Mouse (Mus musculus): ENCODE measurements around the gene Kifc3. TPM values are rescaled to one million over a fixed set of nuclear protein-coding genes. Genes with fewer than 3 reads are reported as not detected.
A peak's percentile ranks its signal among the peaks of the same experiment; 100 is the strongest.

The Kifc3 gene
- polyA plus RNA-seq, 1 experiment from 2014 or later: 20.9 TPM

DNA sequence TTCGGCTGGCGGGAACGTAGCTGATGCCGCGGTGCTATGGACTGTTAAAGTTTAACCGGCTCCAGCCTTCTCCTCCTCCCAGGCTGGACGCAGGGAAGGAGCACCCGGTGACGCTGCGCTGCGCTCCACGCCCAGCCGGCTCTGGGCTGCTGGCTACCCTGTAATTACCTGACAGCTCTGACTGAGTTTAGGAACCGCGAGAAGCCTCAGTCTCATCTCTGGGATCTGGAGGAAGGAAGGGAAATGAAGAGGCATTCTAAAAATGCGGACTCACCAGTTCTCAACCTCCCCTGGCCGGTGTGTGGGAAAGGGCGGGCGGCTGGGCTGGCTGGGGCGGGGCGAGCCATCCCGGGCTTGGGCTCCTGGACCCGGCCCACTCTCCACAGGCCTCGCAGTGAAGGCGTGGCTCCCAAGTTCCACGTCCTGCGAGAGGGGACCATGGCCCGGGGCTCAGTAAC is 64.9 kb downstream of the Kifc3 start:
- H3K9ac ChIP-seq (ENCODE audit: low read depth, low read length): no peak overlapping the region
- no peaks in the 10 kb centered on the region for H3K27me3 ChIP-seq (replicated peaks; ENCODE audit: control insufficient read depth, insufficient read depth, low read length)
- peak; percentile 62 for ATAC-seq
- peak overlapping the region; percentile 68 for H3K4me2 ChIP-seq (replicated peaks; ENCODE audit: low read depth)
- TF ChIP-seq CTCF (IDR thresholded peaks at IDR 0.05; ENCODE audit: low read depth): no peak
- H3K4me3 ChIP-seq (ENCODE audit: low read depth, low read length): peak overlapping the region; percentile 36
- H3K36me3 ChIP-seq (ENCODE audit: control insufficient read depth, insufficient read depth): peaks cover 19% of the 10 kb centered on the region; the same call in 1 of the 2 replicates
- H3K27ac ChIP-seq (ENCODE audit: low read depth, low read length): no peak overlapping the region
- 7% methylated on average over 28 of the region's 28 CpGs for WGBS
- H3K9me3 ChIP-seq (ENCODE audit: control insufficient read depth): no peaks in the 10 kb centered on the region
- peaks cover 21% of the 10 kb centered on the region for H3K4me1 ChIP-seq (replicated peaks; ENCODE audit: control insufficient read depth, insufficient read depth, low read length)

DNA sequence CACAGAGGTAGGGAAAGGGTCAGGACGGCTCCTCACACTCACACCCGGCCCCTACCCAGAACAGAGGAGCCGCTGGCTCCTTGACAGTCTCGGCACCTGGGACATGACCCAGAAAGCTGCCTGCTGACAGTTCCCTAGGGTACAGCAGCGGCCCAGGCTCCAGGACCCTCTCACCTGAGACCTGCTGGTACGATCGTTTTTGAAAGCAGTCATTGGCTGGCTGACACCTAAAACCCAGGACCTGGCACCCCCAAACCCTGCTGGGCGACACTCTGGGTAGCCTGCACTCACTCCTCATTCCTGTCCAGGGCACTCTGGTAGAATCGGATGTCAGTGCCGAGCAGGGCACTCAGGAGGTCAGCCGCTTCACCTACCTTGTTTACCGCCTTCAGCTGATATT is 65.4 kb downstream of the Kifc3 start:
- H3K27ac ChIP-seq (ENCODE audit: low read depth, low read length): no peak overlapping the region

DNA sequence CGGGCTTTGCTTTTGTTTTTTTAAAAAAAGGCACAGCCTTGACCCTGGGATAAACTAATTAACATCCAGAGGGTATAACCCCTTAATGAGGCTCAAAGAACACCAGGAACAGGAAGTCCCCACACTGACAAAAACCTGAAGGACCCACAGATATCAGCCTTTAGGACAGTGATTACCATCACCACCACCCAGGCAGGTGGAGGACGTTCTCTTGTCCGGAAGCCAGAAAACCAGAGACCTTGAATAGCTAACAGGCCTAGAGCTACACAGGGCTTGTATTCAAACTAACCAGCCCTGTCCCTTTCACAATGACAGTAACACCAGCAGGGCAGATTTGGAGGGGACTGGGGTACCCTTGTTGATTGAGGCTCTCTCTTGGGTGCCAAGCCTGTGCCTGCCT is 66.4 kb downstream of the Kifc3 start:
- TF ChIP-seq CTCF (IDR thresholded peaks at IDR 0.05; ENCODE audit: low read depth): no peak
- Histone ChIP-seq H3K36me3 (ENCODE audit: control insufficient read depth, insufficient read depth) (peaks cover 19% of the 10 kb centered on the region; the same call in 1 of the 2 replicates), H3K4me3 (ENCODE audit: low read depth, low read length) (no peak overlapping the region), H3K9me3 (ENCODE audit: control insufficient read depth) (no peaks in the 10 kb centered on the region), H3K27me3 (replicated peaks; ENCODE audit: control insufficient read depth, insufficient read depth, low read length) (no peaks in the 10 kb centered on the region), H3K4me2 (replicated peaks; ENCODE audit: low read depth) (no peak overlapping the region), H3K4me1 (replicated peaks; ENCODE audit: control insufficient read depth, insufficient read depth, low read length) (peaks cover 12% of the 10 kb centered on the region), H3K27ac (ENCODE audit: low read depth, low read length) (no peak overlapping the region), H3K9ac (ENCODE audit: low read depth, low read length) (no peak overlapping the region)
- WGBS: 67% methylated on average over 3 of the region's 3 CpGs
- ATAC-seq: no peak

More for the DNA sequence above, 65.4 kb downstream of the Kifc3 start:
- WGBS: 40% methylated on average over 12 of the region's 12 CpGs
- peaks cover 19% of the 10 kb centered on the region; the same call in 1 of the 2 replicates for H3K36me3 ChIP-seq (ENCODE audit: control insufficient read depth, insufficient read depth)
- peaks cover 20% of the 10 kb centered on the region for H3K4me1 ChIP-seq (replicated peaks; ENCODE audit: control insufficient read depth, insufficient read depth, low read length)
- no peaks in the 10 kb centered on the region for H3K9me3 ChIP-seq (ENCODE audit: control insufficient read depth)
- H3K27me3 ChIP-seq (replicated peaks; ENCODE audit: control insufficient read depth, insufficient read depth, low read length): no peaks in the 10 kb centered on the region
- no peak for TF ChIP-seq CTCF (IDR thresholded peaks at IDR 0.05; ENCODE audit: low read depth)
- ATAC-seq: no peak
- no peak overlapping the region for H3K9ac ChIP-seq (ENCODE audit: low read depth, low read length)
- peak overlapping the region; percentile 68 for H3K4me2 ChIP-seq (replicated peaks; ENCODE audit: low read depth)
- peak overlapping the region; percentile 36; the same call in 1 of the 2 replicates for H3K4me3 ChIP-seq (ENCODE audit: low read depth, low read length)

DNA sequence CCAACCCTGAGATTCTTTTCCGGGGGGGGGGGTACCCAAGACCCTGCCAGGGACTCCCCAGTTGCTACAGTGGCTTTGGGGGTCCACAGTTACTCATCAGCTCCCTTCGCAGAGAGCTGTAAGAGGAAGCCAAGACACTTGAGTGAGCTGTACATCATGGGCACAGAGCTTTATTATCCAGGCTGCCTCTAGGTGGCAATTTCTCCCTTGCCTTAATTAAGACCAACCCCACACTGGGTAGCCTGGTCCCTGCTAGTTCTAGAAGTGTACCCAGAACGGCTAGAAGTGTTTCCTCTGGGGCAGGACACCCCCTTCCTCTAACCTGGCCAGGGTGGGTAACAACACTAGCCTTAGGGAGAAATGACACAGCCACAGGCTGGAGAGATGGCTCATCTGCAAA is 67.4 kb downstream of the Kifc3 start:
- Histone ChIP-seq H3K27ac (ENCODE audit: low read depth, low read length) (no peak overlapping the region), H3K4me2 (replicated peaks; ENCODE audit: low read depth) (no peak overlapping the region), H3K4me3 (ENCODE audit: low read depth, low read length) (no peak overlapping the region), H3K9ac (ENCODE audit: low read depth, low read length) (no peak overlapping the region), H3K36me3 (ENCODE audit: control insufficient read depth, insufficient read depth) (peaks cover 26% of the 10 kb centered on the region; the same call in 1 of the 2 replicates), H3K4me1 (replicated peaks; ENCODE audit: control insufficient read depth, insufficient read depth, low read length) (peaks cover 12% of the 10 kb centered on the region; the same call in 1 of the 2 replicates), H3K9me3 (ENCODE audit: control insufficient read depth) (no peaks in the 10 kb centered on the region), H3K27me3 (replicated peaks; ENCODE audit: control insufficient read depth, insufficient read depth, low read length) (no peaks in the 10 kb centered on the region)
- TF ChIP-seq CTCF (IDR thresholded peaks at IDR 0.05; ENCODE audit: low read depth): peak; percentile 57
- WGBS: 61% methylated on average over 3 of the region's 3 CpGs
- ATAC-seq: no peak

DNA sequence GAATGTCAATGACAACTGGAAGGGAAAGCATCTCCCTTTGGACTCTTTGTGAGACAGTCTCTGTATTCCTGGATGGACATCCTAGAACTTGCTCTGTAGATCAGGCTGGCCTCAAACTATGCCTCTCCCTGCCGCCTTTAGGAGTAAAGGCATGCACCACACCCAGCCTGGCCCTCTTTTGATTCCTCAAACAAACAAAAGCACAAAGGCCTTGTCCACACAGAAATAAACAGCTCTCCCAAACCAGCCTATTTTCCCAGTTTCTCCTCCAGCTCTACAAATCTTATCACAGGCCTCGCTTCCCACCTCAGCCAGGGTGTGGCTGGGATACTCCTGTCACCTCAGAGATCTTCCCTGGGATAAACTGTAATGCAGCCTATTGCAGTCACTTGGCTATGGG is 68.4 kb downstream of the Kifc3 start:
- H3K4me2 ChIP-seq (replicated peaks; ENCODE audit: low read depth): no peak overlapping the region
- H3K4me3 ChIP-seq (ENCODE audit: low read depth, low read length): no peak overlapping the region
- no peak for ATAC-seq
- H3K9me3 ChIP-seq (ENCODE audit: control insufficient read depth): no peaks in the 10 kb centered on the region
- no peaks in the 10 kb centered on the region for H3K27me3 ChIP-seq (replicated peaks; ENCODE audit: control insufficient read depth, insufficient read depth, low read length)
- H3K9ac ChIP-seq (ENCODE audit: low read depth, low read length): no peak overlapping the region
- no peak for TF ChIP-seq CTCF (IDR thresholded peaks at IDR 0.05; ENCODE audit: low read depth)
- H3K4me1 ChIP-seq (replicated peaks; ENCODE audit: control insufficient read depth, insufficient read depth, low read length): peaks cover 12% of the 10 kb centered on the region; the same call in 1 of the 2 replicates
- 73% methylated on average over 2 of the region's 2 CpGs for WGBS
- no peak overlapping the region for H3K27ac ChIP-seq (ENCODE audit: low read depth, low read length)
- H3K36me3 ChIP-seq (ENCODE audit: control insufficient read depth, insufficient read depth): peaks cover 26% of the 10 kb centered on the region; the same call in 1 of the 2 replicates

DNA sequence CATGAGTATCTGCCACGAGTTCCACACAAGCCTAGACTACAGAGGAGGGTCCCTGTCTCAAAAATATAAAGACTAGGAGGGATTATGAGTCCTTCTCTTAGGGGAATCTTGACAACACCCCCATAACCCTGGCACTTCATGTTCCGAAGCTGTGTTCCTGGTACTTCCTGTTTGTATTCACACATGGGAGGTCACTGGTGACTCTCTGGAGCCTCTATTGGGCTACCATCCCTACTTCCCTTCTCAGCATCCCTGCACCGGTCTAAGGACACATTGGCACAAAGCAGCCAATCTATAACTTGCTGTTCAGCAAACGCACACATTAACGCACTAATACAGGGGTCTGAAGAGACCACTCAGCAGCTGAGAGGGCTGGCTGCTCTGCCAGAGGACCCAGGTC is 70.6 kb downstream of the Kifc3 start:
- TF ChIP-seq CTCF (IDR thresholded peaks at IDR 0.05; ENCODE audit: low read depth): no peak
- Histone ChIP-seq H3K4me3 (ENCODE audit: low read depth, low read length) (no peak overlapping the region), H3K4me1 (replicated peaks; ENCODE audit: control insufficient read depth, insufficient read depth, low read length) (no peaks in the 10 kb centered on the region), H3K4me2 (replicated peaks; ENCODE audit: low read depth) (no peak overlapping the region), H3K36me3 (ENCODE audit: control insufficient read depth, insufficient read depth) (peaks cover 37% of the 10 kb centered on the region; the same call in 1 of the 2 replicates), H3K27me3 (replicated peaks; ENCODE audit: control insufficient read depth, insufficient read depth, low read length) (no peaks in the 10 kb centered on the region), H3K9ac (ENCODE audit: low read depth, low read length) (no peak overlapping the region), H3K9me3 (ENCODE audit: control insufficient read depth) (no peaks in the 10 kb centered on the region), H3K27ac (ENCODE audit: low read depth, low read length) (no peak overlapping the region)
- WGBS: 77% methylated on average over 5 of the region's 5 CpGs
- ATAC-seq: no peak
